Mouse (Mus musculus) liver, adult 2 months (tissue): ENCODE measurements around the gene Lhfpl1.

Experiments
- CTCF ChIP-seq: fragments of 200-500 bp; IDR thresholded peaks from 2 replicates; pipeline ENCODE4 v1.5.1; 2011; ENCODE audit warnings: low read depth, low read length, control low read depth
- POLR2A ChIP-seq: fragments of 200-500 bp; IDR thresholded peaks from 2 replicates; pipeline ENCODE4 v1.6.1; 2011; ENCODE audit warnings: low read length, control low read depth; ENCODE audit not compliant: insufficient read depth; ENCODE audit errors: extremely low read depth

- TF ChIP-seq CTCF (no peak), POLR2A (no peak)
Observed at GRCm38 (mm10) chrX:145272209-145272608, 76.7 kb downstream of the Lhfpl1 start.
